8 mouse cellular contexts compared by ENCODE assay signal in the genomic region with DNA sequence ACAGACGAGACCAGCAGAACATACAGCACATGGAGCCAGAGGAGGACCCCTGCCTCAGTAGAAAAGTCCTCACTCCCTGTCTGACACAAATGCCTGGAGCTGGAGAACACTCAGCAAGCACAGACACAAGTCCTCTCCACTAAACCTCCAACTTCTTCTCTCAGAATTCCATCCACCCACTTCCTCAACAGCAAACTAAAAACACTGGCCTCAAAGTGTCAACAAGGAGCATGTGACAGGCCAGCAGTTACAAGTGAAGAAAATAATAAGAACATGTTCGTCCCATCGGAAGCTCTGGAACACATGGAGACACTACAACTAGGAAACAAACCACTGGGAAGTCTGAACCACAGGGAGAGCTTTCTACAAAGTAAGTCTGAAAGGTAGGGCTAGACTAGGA. TPM values are rescaled to one million over a fixed set of nuclear protein-coding genes. Genes with fewer than 3 reads are reported as not detected.
A peak's percentile ranks its signal among the peaks of the same experiment; 100 is the strongest.
DNase-seq lines count a peak whose midpoint lies in the region; ATAC-seq and TF ChIP-seq lines count a peak whose summit lies in the region.

No protein-coding gene starts in this region.

- no peak for TF ChIP-seq CTCF in kidney, postnatal 0 days (IDR thresholded peaks at IDR 0.05; ENCODE audit: low read depth)

- no peak overlapping the region; the same call in 1 of the 2 replicates for H3K9ac ChIP-seq in kidney, postnatal 0 days (ENCODE audit: low read depth, low read length)
- peak overlapping the region; percentile 56 for H3K9ac ChIP-seq in heart, embryonic 14.5 days (ENCODE audit: low read length)
- H3K9ac ChIP-seq in lung, embryonic 16.5 days (ENCODE audit: low read length), result peak overlapping the region; percentile 55; the same call in 1 of the 2 replicates

- H3K4me1 ChIP-seq in kidney, postnatal 0 days (replicated peaks; ENCODE audit: insufficient read depth, low read length), result peaks cover 35% of the 10 kb centered on the region
- H3K4me1 ChIP-seq in brown adipose tissue, adult 24 weeks (ENCODE audit: control insufficient read depth, insufficient read depth, insufficient read length, low read length), result peaks cover 33% of the 10 kb centered on the region
- H3K4me1 ChIP-seq in heart, embryonic 14.5 days (ENCODE audit: control insufficient read depth in 2 of 2, insufficient read depth in 2 of 2, low read length in 2 of 2), result peaks cover 7 to 63% of the 10 kb centered on the region in 2 experiments
- peaks cover 59% of the 10 kb centered on the region for H3K4me1 ChIP-seq in lung, embryonic 16.5 days (replicated peaks; ENCODE audit: control insufficient read depth, insufficient read depth, low read length)

- 0 out of 2 replicates have a peak overlapping the region, but pooled peaks have one; percentile 25 for H3K4me2 ChIP-seq in kidney, postnatal 0 days (ENCODE audit: low read length)
- peak overlapping the region; percentile 39 for H3K4me2 ChIP-seq in heart, embryonic 14.5 days (ENCODE audit: low read length)
- no peak overlapping the region for H3K4me2 ChIP-seq in lung, embryonic 16.5 days (ENCODE audit: low read depth, low read length)

- no peaks in the 10 kb centered on the region for H3K36me3 ChIP-seq in kidney, postnatal 0 days (ENCODE audit: insufficient read depth, low read length)
- H3K36me3 ChIP-seq in heart, embryonic 14.5 days (ENCODE audit: control insufficient read depth, insufficient read depth, low read length), result peaks cover 66% of the 10 kb centered on the region
- peaks cover 15% of the 10 kb centered on the region; the same call in 1 of the 2 replicates for H3K36me3 ChIP-seq in lung, embryonic 16.5 days (ENCODE audit: control insufficient read depth, insufficient read depth, low read length)

- H3K27ac ChIP-seq in kidney, postnatal 0 days, result peak overlapping the region; percentile 83
- H3K27ac ChIP-seq in brown adipose tissue, adult 24 weeks (replicated peaks; ENCODE audit: low read depth, low read length), result peak overlapping the region; percentile 89
- H3K27ac ChIP-seq in heart, embryonic 14.5 days (replicated peaks in 1 of 2; ENCODE audit: control insufficient read depth in 1 of 2, insufficient read depth in 1 of 2, low read depth in 2 of 2, low read length in 2 of 2), result peak overlapping the region; percentile 64 to 76
- H3K27ac ChIP-seq in lung, embryonic 16.5 days (ENCODE audit: low read length), result peak overlapping the region; percentile 77

- DNase-seq in kidney, postnatal 0 days (ENCODE audit: low spot score), result no peak
- no peak for DNase-seq in kidney, postnatal 25 days
- DNase-seq in thymus, postnatal 14 days, result no peak
- no peak for DNase-seq in ovary, postnatal 36 days (ENCODE audit: low spot score)
- no peak for DNase-seq in adrenal gland, postnatal 25 days

- H3K27me3 ChIP-seq in kidney, postnatal 0 days (ENCODE audit: insufficient read depth, low read length), result no peaks in the 10 kb centered on the region
- H3K27me3 ChIP-seq in heart, embryonic 14.5 days (ENCODE audit: control insufficient read depth, insufficient read depth, low read length), result no peaks in the 10 kb centered on the region
- no peaks in the 10 kb centered on the region for H3K27me3 ChIP-seq in lung, embryonic 16.5 days (ENCODE audit: control insufficient read depth, insufficient read depth, low read depth, low read length)

- 45% methylated on average over 3 of the region's 3 CpGs for WGBS in kidney, postnatal 0 days
- WGBS in heart, embryonic 14.5 days, result 60% methylated on average over 3 of the region's 3 CpGs
- WGBS in lung, embryonic 16.5 days, result 44% methylated on average over 3 of the region's 3 CpGs

- ATAC-seq in kidney, postnatal 0 days (replicated peaks; ENCODE audit: low FRiP score, low read depth), result no peak
- no peak for ATAC-seq in heart, embryonic 14.5 days (ENCODE audit: insufficient number of reproducible peaks, insufficient read depth, low FRiP score, low read depth)
- no peak for ATAC-seq in lung, embryonic 16.5 days (ENCODE audit: low read depth)

- H3K4me3 ChIP-seq in kidney, postnatal 0 days (replicated peaks; ENCODE audit: low read depth, low read length), result no peak overlapping the region
- H3K4me3 ChIP-seq in brown adipose tissue, adult 24 weeks (ENCODE audit: insufficient read depth, low read depth, low read length), result no peak overlapping the region
- no peak overlapping the region for H3K4me3 ChIP-seq in heart, embryonic 14.5 days (ENCODE audit: control insufficient read depth in 1 of 2, insufficient read depth in 1 of 2, low read depth in 1 of 2, low read length in 2 of 2)
- no peak overlapping the region for H3K4me3 ChIP-seq in lung, embryonic 16.5 days (ENCODE audit: low read length)

- no peaks in the 10 kb centered on the region for H3K9me3 ChIP-seq in kidney, postnatal 0 days (replicated peaks; ENCODE audit: low read length)
- H3K9me3 ChIP-seq in heart, embryonic 14.5 days (ENCODE audit: control insufficient read depth, low read length), result no peaks in the 10 kb centered on the region
- H3K9me3 ChIP-seq in lung, embryonic 16.5 days (ENCODE audit: control insufficient read depth, low read length), result no peaks in the 10 kb centered on the region

RNA-seq across cellular contexts. Expression of gene Chd2, which starts 8.7 kb away (rescaled TPM):
- 41.6 and 44.1 TPM in 2 replicates for polyA plus RNA-seq in kidney, postnatal 0 days (2015; fragmentation: Nextera tagmentation; extraction: Ambion mirVana)
- 22.6 and 29.2 TPM in 2 replicates for polyA plus RNA-seq in brown adipose tissue, adult 24 weeks (2012; ENCODE audit: insufficient read depth, insufficient read length, missing spikeins)
- 46.9 and 53.0 TPM in 2 replicates for polyA plus RNA-seq in heart, embryonic 14.5 days (2014; fragmentation: Nextera tagmentation; extraction: Ambion mirVana)
- polyA plus RNA-seq in lung, embryonic 16.5 days (2015; fragmentation: Nextera tagmentation; extraction: Ambion mirVana), result 53.7 and 58.9 TPM in 2 replicates
- 50.0 and 57.4 TPM in 2 replicates for total RNA-seq in adrenal gland, postnatal 25 days (2021)
